Mouse (Mus musculus): ENCODE measurements around the gene Uchl1. TPM values are rescaled to one million over a fixed set of nuclear protein-coding genes. Genes with fewer than 3 reads are reported as not detected.

Gene Uchl1
- total RNA-seq (2023), result not detected

GRCm38 (mm10) chr5:66675983-66676382 is at the start of gene Uchl1:
Gene Uchl1, plus strand, starts transcription at chr5:66676091.

Other genes starting within 250 kb of the Uchl1 start
- gene Apbb2, start 57.3 kb upstream of the Uchl1 start, total RNA-seq (2023), result 1 to 10 TPM; 5.7 to 8.6 TPM
- not detected for gene Limch1, start 69.7 kb downstream of the Uchl1 start, total RNA-seq (2023)